Mouse (Mus musculus): ENCODE results near the gene Fam193b.

GRCm38 (mm10) chr13:55529198-55529915 lies 41.6 kb downstream of the Fam193b start, which contains the start of gene Dok3:
- TF ChIP-seq CTCF (IDR thresholded peaks at IDR 0.05) (no peak), EP300 (IDR thresholded peaks at IDR 0.05) (no peak)
